Mouse (Mus musculus): ENCODE data around the gene Taco1.

DNA sequence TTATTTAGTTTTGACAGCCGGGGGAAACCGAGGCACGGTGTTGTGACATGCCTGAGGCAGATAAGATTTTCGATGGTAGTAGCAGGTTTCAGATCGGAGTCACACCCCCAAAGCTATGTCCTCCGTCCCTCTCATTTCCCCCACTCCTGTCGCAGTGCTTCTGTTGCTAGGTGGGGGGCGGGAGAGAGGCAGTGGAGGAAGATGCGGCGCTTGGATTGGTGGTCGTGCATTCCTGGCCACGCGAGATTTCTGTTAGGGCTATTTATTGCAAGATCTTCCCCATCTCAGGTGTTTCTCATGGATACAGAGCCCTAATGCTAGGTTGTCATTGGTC is 28.5 kb upstream of the Taco1 start:
- TF ChIP-seq ZC3H11A (IDR thresholded peaks at IDR 0.05; ENCODE audit: borderline replicate concordance, low read depth, low read length) (no peak), HCFC1 (IDR thresholded peaks at IDR 0.05; ENCODE audit: borderline replicate concordance, insufficient read depth, low read length) (no peak), CHD2 (IDR thresholded peaks at IDR 0.05; ENCODE audit: low read depth, low read length) (peak; percentile 92), ZNF384 (IDR thresholded peaks at IDR 0.05; ENCODE audit: low read depth, low read length) (no peak), MAFK (IDR thresholded peaks at IDR 0.05; ENCODE audit: insufficient read depth, low read depth, low read length) (no peak)
